Mouse (Mus musculus): ENCODE measurements around the gene Rag2.

GRCm38 (mm10) chr2:101673547-101673946 is 49.0 kb downstream of the Rag2 start:
- TF ChIP-seq CTCF (IDR thresholded peaks at IDR 0.05; ENCODE audit: control insufficient read depth, insufficient read depth, insufficient read length): no peak
- TF ChIP-seq USF1 (IDR thresholded peaks at IDR 0.05; ENCODE audit: low read depth): no peak
- TF ChIP-seq MYOG (IDR thresholded peaks at IDR 0.05; ENCODE audit: control insufficient read depth, extremely low read depth, insufficient read length): no peak
- TF ChIP-seq MYOD1 (IDR thresholded peaks at IDR 0.05; ENCODE audit: control insufficient read depth, insufficient read length, low read depth): no peak
- no peak for TF ChIP-seq MAX (IDR thresholded peaks at IDR 0.05)
